Mouse (Mus musculus): Measurements from ENCODE around the gene Cnih4.
A peak's percentile ranks its signal among the peaks of the same experiment; 100 is the strongest.

- TF ChIP-seq POLR2A (IDR thresholded peaks at IDR 0.05; ENCODE audit: borderline replicate concordance, extremely low read depth, low read depth, low read length) (peak; percentile 54; the same call in 1 of the 2 replicates), CTCF (IDR thresholded peaks at IDR 0.05; ENCODE audit: insufficient read depth, low read length) (no peak)
Measured at GRCm38 (mm10) chr1:181143950-181144836, at the start of gene Cnih4, which contains the start of gene Nvl.

Measured in lung, adult 2 months (tissue).